Mouse (Mus musculus) C2C12 (cell line): ENCODE measurements at regions not wholly inside any gene's neighbourhood (a gene's known extent, or its start where the extent isn't known, plus 50 kb on each side); places are given as distances from the start of the nearest gene placed in this dataset.

Source experiments
- CTCF ChIP-seq: IDR thresholded peaks from one replicate; pipeline ENCODE4 v1.5.1; 2011; ENCODE audit not compliant: control insufficient read depth, insufficient read depth, insufficient read length
- FOSL1 ChIP-seq: IDR thresholded peaks from one replicate; pipeline ENCODE4 v1.8.0; 2011; ENCODE audit warnings: mild to moderate bottlenecking, low read length; ENCODE audit not compliant: poor library complexity, insufficient read depth, severe bottlenecking
- MAX ChIP-seq: IDR thresholded peaks from one replicate; pipeline ENCODE4 v1.6.1; 2011; ENCODE audit warnings: mild to moderate bottlenecking, control low read depth
- MYOD1 ChIP-seq: IDR thresholded peaks from one replicate; pipeline ENCODE4 v1.6.1; 2011; ENCODE audit warnings: low read depth; ENCODE audit not compliant: control insufficient read depth, insufficient read length
- USF1 ChIP-seq: IDR thresholded peaks from one replicate; pipeline ENCODE4 v1.6.1; 2011; ENCODE audit warnings: low read depth, mild to moderate bottlenecking, control low read depth, moderate library complexity

GRCm38 (mm10) chr11:19849347-19849811 is 74.8 kb upstream of the Spred2 start:
- peak; percentile 11 for TF ChIP-seq FOSL1
- TF ChIP-seq CTCF, result no peak
- no peak for TF ChIP-seq USF1
- no peak for TF ChIP-seq MAX
- no peak for TF ChIP-seq MYOD1
